Mouse (Mus musculus) embryo, embryonic 9.5 days (tissue): ENCODE results near the gene Opn3.

Source experiments
- DNase-seq: peaks from one replicate; pipeline ENCODE4 v3.0.0-alpha.2; 2017; ENCODE audit errors: extremely low spot score

Gene Opn3

DNA sequence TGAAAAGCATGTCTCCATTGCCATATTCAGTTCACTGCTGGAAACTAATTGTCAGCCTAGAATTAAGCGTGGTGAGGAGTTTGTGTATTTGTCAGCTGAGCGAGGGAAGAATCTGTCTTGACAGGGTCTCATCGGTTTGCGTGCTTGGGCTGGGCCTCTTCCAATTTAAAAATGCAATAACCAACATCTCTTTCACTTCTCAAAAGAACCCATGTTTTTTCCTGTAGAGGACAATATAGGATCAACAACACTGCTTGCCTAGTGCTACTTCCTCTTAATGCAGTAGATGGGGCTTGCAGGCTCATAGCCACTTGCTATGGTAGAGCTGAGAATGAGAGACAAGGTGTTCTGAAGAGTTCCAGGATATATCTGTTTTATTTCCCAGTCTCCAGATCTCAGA lies 32.7 kb downstream of the Opn3 start:
- DNase-seq, result no peak

DNA sequence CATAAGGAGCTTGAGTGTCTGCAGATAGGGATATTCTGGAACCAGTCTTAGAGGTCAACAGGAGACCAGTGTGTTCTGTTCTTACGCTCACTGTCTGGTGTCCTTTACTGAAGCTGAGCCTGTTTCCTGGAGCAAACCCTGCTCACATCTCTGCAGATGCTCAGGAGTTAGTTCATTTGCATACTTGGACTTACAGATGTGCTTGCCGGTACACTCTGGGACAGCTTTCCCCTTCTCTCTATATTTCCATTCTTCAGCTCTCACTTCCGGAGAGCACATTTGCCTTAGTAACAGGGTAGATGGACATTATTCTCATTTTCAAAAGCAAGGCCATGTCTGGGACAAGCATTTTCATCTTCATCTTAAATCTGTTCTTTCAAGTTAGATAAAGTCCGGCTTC lies 44.0 kb downstream of the Opn3 start:
- no peak for DNase-seq

DNA sequence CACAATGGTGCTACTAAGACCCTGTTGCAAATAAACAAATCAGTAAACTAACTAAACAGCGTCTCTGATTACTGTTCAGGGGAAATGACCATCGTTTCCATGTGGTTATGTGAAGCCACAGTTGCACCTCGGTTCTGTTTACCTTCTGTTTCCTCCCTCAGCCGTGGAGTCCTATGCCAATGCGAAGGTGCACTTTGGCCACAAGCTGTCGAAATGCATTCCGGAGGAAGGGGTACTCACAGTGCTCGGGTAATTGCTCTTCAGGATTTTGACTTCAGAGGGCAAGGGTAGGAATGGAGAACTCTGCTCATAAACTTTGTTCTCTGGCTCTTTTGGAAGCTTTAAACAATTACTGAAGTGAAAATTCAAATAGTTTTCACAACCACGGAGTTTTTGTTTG lies 45.6 kb downstream of the Opn3 start:
- no peak for DNase-seq

DNA sequence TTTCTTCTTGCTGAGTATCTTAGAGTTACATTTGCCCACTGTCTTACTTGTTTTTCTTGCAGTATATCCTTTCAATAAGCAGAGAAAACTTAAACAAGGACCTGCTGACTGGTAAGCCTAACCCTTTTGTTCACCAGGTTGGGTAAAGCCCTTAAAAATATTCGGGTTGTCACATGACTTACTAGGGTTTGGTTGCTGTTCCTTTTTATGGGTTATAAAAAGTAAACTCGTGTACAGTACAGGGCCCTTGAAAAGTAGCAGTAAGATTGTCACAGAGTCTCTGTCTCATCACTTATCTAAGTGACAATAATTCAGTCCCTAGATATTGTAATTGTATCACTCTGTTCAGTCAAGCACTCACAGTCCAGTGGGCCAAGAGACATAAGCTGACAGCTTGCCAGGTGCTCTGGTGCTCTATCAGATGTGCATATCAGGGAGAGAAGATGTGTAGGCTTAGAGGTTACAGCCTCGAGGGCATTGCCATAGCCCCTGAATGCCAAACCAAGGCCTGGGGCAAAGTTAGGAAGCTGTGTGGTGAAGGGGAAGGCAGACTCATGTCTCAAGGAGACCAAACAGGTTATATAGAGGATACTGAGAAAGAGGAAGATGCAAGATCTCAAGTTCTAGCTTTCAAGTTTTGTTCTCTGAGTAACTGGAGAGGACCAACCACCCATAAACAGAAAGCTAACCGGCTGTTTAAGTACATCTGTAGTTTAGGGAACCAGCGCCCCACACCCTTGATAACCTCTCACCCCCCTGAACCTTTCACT lies 48.9 kb downstream of the Opn3 start:
- DNase-seq, result no peak

DNA sequence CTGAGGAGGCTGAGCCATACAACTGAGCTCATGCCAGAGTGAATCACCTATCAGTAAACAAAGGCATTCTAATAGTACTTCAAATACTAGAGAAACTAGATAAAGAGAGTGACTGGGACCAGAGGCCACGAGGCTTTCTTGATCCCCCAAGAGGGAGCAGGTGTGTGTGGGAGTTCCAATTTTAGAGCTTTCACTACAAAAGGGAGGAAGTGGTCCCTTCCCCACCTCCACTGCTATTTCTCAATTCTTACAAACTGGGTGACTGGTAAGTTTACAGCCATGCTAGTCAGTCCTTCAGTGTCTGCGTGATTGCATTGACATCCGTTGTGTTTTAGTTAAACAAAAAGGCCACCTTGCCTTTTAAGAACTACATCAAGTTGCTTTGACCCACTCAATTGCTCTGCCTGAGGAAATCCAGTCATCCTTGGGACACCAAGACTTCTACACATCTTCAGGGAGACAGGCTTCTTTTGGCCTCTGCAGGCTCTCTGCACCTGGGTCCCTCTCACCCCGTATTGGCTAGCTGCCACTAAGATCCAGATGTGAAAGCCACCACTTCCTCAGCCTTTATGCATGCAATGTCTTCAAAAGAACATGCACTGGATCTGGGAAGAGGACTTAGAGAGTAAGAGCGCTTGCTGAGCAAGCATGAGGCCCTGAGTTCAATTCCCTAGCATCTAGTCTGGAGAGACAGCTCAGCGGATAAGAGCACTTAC lies 52.0 kb downstream of the Opn3 start:
- DNase-seq, result no peak

DNA sequence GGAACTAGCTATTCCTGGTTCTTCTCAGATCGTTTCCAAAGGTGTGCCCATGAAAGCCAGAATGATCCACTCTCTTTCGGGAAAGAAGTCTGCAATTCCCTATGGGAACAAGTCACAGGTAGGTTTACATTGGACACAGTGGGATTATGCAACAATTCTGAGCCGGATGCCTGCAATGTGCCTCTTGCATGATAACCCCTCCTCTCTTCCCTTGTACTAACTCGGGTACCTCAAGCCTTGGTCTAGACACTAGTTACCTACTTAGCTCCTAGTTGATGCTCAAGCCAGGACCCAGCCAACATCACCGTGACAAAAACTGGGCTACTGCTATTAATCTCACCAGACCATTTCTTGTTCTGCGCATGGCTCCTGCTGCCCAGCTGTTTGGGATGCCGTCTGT lies 53.5 kb downstream of the Opn3 start:
- no peak for DNase-seq

DNA sequence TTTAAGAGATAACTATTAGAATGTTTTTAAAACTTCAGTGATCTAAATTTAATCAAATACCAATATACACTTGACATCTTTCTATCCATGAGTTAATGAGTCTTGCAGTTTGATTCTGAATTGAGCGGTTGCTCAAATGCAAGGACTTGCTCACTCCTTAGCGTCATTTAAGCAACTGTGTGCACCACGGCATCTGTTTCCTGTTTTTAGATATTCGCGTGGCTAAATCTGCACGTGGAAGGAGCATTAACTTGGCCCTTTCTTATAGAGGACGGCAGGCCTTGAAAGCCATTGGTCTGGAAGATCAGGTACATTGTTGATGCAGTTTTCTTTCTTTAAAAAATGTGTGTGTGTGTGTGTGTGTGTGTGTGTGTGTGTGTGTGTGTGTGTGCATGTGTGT lies 54.9 kb downstream of the Opn3 start:
- no peak for DNase-seq

DNA sequence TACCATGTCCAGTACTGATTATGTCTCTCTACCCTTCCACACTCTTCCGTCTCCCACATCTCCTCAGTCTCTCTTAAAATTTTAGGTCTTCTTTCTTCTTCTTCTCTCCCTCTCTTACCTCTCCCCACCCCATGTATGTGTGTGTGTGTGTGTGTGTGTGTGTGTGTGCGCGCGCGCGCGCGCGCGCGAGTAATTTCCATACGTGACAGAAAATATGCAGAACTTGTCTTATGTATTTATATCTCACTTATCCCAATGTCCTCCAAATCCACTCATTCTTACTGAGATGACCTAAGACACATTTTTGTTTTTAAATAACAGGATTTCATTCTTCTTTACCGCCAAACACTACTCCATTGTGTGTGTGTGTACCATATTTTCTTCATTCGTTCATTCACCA lies 60.1 kb downstream of the Opn3 start:
- no peak for DNase-seq

DNA sequence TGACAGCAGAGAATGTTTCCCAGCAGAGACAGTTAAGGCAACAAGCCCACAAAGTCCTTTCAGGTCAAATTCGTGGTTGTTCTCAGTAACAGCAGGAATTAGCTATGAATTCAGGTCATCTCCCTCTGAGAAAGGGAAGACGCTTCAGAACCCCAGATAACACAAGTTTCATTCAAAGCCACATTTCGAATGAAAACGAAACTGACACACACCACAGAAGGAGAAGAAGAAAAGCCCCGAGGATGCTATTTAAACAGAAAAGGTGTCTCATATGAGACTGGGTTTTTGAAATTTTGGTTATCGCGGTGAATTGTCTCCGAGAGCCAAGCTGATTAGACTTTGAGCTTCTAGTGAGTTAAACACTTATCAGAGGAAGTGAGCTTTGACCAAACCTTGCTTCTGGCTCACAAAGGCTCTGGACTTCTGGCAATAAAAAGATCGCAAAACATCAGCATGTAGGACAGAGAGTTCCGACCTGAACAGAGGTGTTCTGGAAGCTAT lies 60.8 kb downstream of the Opn3 start:
- DNase-seq, result no peak

DNA sequence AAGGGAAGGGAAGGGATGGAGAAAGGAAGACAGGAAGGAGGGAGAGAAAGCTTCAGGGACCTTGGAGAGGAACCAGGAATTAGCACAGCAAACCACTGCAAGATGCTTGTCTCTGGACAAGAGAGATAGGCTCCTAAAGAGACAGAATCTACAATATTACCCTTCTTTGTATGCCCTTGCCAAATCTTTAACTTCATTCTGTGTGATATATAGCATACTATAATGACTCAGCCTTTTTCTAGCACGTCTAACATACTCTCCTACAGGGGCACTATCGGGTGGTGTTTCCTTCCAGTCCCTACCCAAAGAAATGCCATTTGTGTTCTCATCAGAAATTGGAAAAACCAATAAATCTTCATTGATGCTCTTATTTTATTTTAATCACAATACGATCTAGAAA lies 61.5 kb downstream of the Opn3 start:
- no peak for DNase-seq

DNA sequence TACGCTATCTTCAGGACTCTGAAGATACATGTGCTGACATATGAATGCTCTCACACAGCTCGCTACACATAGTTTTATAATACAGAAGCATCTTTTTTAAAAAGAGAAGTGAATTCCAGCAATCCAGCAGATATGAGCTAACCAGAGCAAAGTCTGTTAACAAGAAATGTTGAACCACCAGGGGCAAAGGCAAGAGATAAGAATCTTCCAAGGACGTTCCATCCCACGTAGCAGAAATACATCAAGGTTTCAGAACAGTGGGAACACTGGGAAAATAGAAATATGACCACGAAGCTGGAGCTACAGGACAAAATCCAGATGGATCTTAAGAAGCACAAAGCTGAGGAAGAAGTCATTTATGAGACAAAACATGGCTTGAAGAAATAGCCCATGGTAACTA lies 62.2 kb downstream of the Opn3 start:
- DNase-seq, result no peak

DNA sequence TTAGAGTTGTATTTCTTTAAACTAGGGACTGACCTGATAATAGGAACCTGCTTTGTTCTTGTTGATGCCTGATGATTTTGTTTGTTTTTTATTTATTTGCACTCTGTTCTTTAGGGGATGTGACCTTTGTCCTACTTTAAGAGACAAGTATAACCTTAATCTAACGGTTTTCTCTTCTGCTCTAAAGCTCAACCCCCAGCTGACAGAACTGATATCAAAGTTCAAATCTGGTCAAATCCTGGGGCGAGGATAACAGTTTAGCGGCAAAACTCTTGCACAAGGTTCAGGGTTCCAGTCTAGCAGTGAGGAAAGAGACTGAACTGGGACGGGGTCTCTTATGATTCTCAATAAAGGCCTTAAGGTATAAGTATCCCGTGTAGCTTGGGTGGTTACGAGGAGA lies 63.3 kb downstream of the Opn3 start:
- no peak for DNase-seq

DNA sequence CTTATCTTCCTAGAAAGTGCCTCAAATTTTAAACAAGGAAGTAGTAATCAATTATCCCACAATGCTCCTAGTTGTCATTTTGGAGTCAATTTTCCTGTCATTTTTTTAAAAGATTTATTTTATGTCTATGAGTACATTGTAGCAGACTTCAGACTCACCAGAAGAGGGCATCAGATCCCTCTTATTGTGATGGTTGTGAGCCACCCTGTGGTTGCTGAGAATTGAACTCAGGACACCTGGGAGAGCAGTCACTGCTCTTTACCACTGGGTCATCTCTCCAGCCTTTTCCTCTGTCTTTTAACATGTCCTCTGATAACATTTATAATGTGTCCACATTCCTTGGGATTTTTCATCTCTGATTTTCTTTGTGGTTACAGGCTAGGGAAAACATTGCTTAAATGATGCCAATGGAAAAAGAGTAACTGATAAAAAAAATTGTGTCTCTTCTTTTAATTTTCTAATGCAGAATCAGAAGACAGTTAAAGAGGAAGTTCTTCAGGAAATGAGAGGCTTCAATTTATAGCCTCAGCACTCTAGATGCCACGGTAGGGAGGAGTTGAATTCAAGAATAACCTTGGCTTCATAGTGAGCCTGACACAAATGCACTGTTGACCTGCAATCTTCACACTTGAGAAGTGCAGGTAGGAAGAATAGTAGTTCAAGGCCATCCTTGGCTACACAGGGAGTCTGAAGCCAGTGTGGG lies 66.4 kb downstream of the Opn3 start:
- no peak for DNase-seq

DNA sequence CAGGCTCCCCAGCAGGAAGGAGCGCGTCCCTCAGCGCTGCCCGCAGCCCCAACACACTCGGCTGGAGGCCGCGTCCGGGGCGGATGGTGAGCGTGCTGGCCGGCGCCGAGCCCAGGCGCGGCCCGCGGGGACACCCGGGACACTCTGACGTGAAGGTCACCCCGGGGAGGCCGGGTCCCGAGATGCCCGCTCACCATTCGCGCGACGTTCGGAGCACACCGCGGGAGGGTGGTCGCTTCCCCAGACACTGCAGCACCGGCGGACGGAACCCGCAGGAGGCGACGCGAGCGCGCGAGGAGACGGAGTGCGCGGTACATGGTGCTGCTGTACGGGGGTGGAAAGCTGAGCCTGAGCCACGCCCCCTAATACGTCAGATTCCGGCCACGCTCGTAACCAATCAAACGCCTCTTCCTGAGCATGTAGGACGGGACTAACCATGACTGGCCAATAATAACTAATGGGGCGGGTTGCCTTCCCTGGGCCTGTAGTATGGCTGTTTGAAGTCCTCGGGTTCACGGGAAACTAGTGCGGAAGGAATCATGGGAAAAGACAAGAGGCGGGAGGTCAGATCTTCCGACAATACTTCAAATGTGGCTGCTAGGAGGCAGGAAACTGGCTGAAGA lies 67.2 kb downstream of the Opn3 start, which contains the start of gene Fh1:
Fh1 (minus strand) TSS at position 379 of the 623 bp plus-strand sequence.
- DNase-seq, result peak; percentile 96

DNA sequence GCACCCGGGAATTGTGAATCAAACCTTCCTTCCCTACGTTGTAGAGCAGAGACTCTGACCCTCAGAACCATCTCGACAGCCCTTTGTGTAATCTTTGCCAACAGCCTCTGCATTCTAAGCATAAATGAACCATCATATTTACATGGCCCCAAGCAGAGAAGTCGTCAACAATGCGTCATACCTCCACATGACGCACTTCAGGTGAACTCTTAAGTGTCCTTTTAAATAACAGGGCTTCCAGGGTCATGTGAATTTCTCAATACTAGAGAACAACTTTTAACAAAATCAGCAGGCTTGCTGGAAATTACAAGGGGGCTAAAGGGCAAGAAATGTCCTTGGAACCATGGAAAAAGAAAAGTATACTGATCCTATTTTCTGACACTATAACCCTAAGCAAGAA lies 68.9 kb downstream of the Opn3 start:
- DNase-seq, result no peak

DNA sequence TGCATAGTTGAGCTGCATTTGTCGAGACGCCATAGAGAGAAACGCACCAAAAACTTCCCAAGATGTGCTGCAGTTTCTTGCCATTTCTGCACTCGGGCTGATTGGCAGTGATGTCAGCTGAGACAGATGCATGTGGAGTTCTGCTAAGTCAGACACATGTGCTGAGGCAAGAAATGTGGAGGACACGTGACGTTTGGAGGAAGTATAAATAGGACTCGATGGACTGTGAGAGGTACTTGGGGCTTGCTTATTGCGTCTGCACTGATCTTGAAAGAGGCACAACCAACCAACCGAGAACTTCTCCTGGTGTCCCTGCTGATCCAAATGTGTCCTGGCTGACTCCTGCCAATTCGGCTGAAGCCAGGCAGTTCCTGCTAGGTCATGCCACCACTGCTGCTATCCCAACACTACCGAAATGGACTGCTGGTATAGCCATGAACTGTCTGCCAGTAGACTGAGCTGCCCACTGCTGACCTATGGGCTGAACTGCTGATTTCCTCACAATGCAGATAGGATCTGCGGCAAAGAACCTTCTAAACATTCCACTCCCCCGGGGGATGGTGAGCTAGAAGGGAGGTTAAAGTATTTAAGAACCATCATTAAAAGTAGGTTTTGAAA lies 72.7 kb downstream of the Opn3 start, which contains the start of gene Kmo:
Kmo (plus strand) TSS at position 568 of the 618 bp plus-strand sequence.
- no peak for DNase-seq

DNA sequence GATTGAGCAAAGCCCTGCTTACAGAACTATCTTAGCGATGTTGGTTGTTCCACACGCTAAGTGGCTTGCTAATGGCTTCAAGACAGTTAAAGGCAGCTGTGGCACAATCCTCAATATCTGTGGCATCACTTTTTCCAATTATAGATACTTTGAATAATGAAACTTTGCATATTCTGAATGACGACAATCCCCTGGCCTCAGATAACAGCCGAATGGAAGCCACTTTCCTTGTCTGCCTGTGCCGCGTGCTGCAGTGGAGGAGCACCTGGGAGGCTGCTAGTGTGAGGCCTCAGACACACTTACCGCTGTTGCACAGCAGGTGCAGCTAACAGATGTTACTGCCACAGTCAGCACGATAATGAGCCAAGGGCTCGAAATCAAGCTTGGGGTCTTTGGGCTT lies 77.6 kb downstream of the Opn3 start:
- DNase-seq, result no peak
